Mouse (Mus musculus) spleen, postnatal 36 days (tissue): Measurements from ENCODE around the gene Shmt2.

Experiments used
- DNase-seq, 2 experiments: peaks; one replicate each; pipeline ENCODE4 v3.0.0; 2022; ENCODE audit warnings: low spot score in 2 of 2, mixed read lengths in 1 of 2

Shmt2 gene

GRCm38 (mm10) chr10:127512307-127512666, 10.0 kb downstream of the Shmt2 start:
- DNase-seq, result no peak

- peak; percentile 54 to 58 for DNase-seq
These were observed 10.5 kb downstream of the Shmt2 start for GRCm38 (mm10) chr10:127511634-127512306.

GRCm38 (mm10) chr10:127510895-127511617, 11.2 kb downstream of the Shmt2 start:
- DNase-seq, result no peak

- no peak for DNase-seq
These were observed 12.2 kb downstream of the Shmt2 start for GRCm38 (mm10) chr10:127509837-127510701.

- DNase-seq, result peak; percentile 75 to 81
These were observed 13.0 kb downstream of the Shmt2 start for GRCm38 (mm10) chr10:127509051-127509836.

GRCm38 (mm10) chr10:127508239-127508638, 14.0 kb downstream of the Shmt2 start:
- DNase-seq, result peak; percentile 66 to 74

GRCm38 (mm10) chr10:127500894-127501893, 21.1 kb downstream of the Shmt2 start, which contains the start of gene Stac3:
Stac3 (plus strand) TSS chr10:127501686.
- no peak for DNase-seq

- DNase-seq, result no peak
These were observed 22.2 kb downstream of the Shmt2 start for GRCm38 (mm10) chr10:127500042-127500441.

- no peak for DNase-seq
These were observed 22.7 kb downstream of the Shmt2 start for GRCm38 (mm10) chr10:127499516-127499915.

- DNase-seq, result no peak
These were observed 26.1 kb downstream of the Shmt2 start for GRCm38 (mm10) chr10:127496156-127496555.

GRCm38 (mm10) chr10:127492118-127492517, 30.1 kb downstream of the Shmt2 start:
- no peak for DNase-seq

- no peak for DNase-seq
These were observed 31.1 kb downstream of the Shmt2 start for GRCm38 (mm10) chr10:127491128-127491512.

- DNase-seq, result no peak
These were observed 31.8 kb downstream of the Shmt2 start for GRCm38 (mm10) chr10:127490160-127491127.

- DNase-seq, result no peak
These were observed 33.4 kb downstream of the Shmt2 start for GRCm38 (mm10) chr10:127488856-127489255.

GRCm38 (mm10) chr10:127485235-127485634, 37.0 kb downstream of the Shmt2 start:
- no peak for DNase-seq

GRCm38 (mm10) chr10:127480833-127481813, 41.1 kb downstream of the Shmt2 start:
- DNase-seq, result peak; percentile 12 to 34

GRCm38 (mm10) chr10:127479131-127479530, 43.1 kb downstream of the Shmt2 start:
- DNase-seq, result no peak

- DNase-seq, result no peak
These were observed 44.9 kb downstream of the Shmt2 start for GRCm38 (mm10) chr10:127477301-127477700.
